Mouse (Mus musculus) testis, adult 2 months (tissue): ENCODE data around the gene Reps1. TPM values are rescaled to one million over a fixed set of nuclear protein-coding genes. Genes with fewer than 3 reads are reported as not detected.

ENCODE experiments used
- H3K27ac ChIP-seq: fragments of 200-500 bp; 2 replicates; pipeline ENCODE4 v1.5.1; 2012; ENCODE audit warnings: low read depth, low read length; ENCODE audit not compliant: control insufficient read depth, insufficient read depth
- H3K27me3 ChIP-seq: fragments of 200-500 bp; 2 replicates; pipeline ENCODE4 v1.6.1; 2012; ENCODE audit warnings: mild to moderate bottlenecking, low read length, moderate library complexity; ENCODE audit not compliant: control insufficient read depth, insufficient read depth
- H3K36me3 ChIP-seq: fragments of 200-500 bp; 2 replicates; pipeline ENCODE4 v1.6.1; 2012; ENCODE audit warnings: mild to moderate bottlenecking, low read length; ENCODE audit not compliant: control insufficient read depth, insufficient read depth
- H3K4me1 ChIP-seq: fragments of 200-500 bp; 2 replicates; pipeline ENCODE4 v1.6.1; 2012; ENCODE audit warnings: low read length; ENCODE audit not compliant: control insufficient read depth, insufficient read depth
- H3K4me3 ChIP-seq: fragments of 200-500 bp; 2 replicates; pipeline ENCODE4 v1.5.1; 2012; ENCODE audit warnings: low read depth, mild to moderate bottlenecking, low read length, moderate library complexity, mixed read lengths; ENCODE audit not compliant: control insufficient read depth
- CTCF ChIP-seq: fragments of 200-500 bp; IDR thresholded peaks from 2 replicates; pipeline ENCODE4 v1.5.1; 2012; ENCODE audit warnings: low read depth, mild to moderate bottlenecking, inconsistent platforms, low read length, moderate library complexity; ENCODE audit not compliant: control insufficient read depth, insufficient read depth, insufficient replicate concordance
- POLR2A ChIP-seq: fragments of 200-500 bp; IDR thresholded peaks from 2 replicates; pipeline ENCODE4 v1.6.1; 2012; ENCODE audit warnings: low read depth, mild to moderate bottlenecking, inconsistent platforms, low read length, moderate library complexity; ENCODE audit not compliant: control insufficient read depth
- polyA plus RNA-seq: library from polyadenylated mRNA; depleted of rRNA; stranded (reverse); fragments of >200 nt; gene quantifications from 2 replicates; pipeline ENCODE4 v1.2.3, GENCODE M21; 2012

The Reps1 gene
- polyA plus RNA-seq, 1 experiment = 52.8 TPM

DNA sequence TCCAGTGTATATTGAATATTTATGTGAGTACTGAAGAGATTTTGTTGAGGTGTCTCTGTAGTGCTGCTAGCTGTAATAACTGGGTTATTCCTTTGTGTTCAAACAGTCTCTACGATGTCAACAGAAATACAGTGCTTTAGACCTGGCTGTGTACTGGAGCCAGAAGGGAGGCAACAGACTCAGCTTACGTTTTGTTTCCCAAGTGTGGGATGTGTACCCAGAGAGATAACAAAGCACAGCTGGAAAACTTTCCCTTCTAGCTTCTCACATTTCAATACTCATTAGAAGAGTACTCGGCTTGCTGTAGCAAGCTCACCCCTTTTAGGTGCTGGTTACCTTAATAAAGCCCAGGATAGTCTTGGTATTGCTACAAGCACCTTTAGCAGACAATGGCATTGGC lies 17.2 kb downstream of the Reps1 start:
- Histone ChIP-seq H3K36me3 (no peaks in the 10 kb centered on the region), H3K4me3 (no peak overlapping the region), H3K4me1 (no peaks in the 10 kb centered on the region; the same call in 1 of the 2 replicates), H3K27me3 (no peaks in the 10 kb centered on the region), H3K27ac (no peak overlapping the region)
- TF ChIP-seq POLR2A (no peak), CTCF (no peak)

DNA sequence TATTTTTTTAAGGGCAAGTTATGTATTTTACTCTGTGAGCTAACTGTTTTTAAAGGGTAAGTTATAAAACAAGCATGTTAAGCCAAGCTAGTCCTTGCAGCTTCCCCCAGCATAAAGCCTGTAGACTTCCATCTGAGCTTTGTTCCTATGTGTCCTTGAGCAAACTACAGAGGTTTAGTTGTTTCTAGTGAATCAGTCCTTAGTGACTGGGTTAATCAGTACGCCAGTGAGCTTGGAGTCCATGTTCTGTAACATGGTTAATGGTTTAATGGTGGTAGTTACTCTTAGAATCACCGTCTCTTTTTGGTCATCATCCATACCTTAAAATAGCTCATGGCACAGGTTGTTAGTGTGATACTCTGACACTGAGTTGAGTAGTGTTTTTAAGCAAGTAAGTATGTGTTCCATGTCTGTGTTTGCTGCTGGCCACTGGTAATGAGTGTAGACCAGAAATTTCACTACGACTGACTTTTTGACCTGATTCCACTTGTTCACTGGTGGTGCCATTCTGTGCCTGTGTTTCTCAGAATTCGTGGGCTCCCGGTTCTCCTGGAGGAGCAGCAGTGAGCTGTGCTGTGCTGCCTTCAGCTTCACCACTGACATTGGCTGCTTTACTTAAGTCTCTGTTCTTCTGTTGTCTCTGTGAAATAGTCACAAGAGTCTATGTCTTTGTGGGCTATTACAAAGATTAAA lies 18.9 kb downstream of the Reps1 start:
- Histone ChIP-seq H3K36me3 (no peaks in the 10 kb centered on the region), H3K27ac (no peak overlapping the region), H3K4me3 (no peak overlapping the region), H3K4me1 (no peaks in the 10 kb centered on the region), H3K27me3 (no peaks in the 10 kb centered on the region)
- TF ChIP-seq POLR2A = no peak
- TF ChIP-seq CTCF = no peak

DNA sequence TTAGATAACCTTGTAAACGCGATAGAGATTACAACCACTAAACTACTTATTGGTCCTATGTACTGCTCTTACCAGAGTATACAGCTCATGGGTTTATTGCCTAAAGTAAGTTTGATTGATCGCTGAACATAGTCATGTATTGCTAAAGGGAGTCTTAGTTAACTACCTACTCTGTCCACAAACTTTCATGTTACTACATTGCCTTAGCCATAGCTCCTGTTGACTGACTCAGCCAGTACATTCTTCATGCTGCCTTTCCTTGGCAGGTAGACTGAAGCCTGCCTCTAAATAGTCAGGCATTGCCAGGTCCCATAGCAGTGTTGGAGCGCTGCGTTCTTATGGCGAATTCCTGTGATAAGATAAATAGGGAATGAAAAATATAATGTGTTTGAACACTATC lies 20.2 kb downstream of the Reps1 start:
- TF ChIP-seq POLR2A (no peak), CTCF (no peak)
- no peaks in the 10 kb centered on the region for H3K27me3 ChIP-seq
- H3K4me3 ChIP-seq = no peak overlapping the region
- H3K4me1 ChIP-seq = no peaks in the 10 kb centered on the region
- no peaks in the 10 kb centered on the region for H3K36me3 ChIP-seq
- H3K27ac ChIP-seq = no peak overlapping the region

DNA sequence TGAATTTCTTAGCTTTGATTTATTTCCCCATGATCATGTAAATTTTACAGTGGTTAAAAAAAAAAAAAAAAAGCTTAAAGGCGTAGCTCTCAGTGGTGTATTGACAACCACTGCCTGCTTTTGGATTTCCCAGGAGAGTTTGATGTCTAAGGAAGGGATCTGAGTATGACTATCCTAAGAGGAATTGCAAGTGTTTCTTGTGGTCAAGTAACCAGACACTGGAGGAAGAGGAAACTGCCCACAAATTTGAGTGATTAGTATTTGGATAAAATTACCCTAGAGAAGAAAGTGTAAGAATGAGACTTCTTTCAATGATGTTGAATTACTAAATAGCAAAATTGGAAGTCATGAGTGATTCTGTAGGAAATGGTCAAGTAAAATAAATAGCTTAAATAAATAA lies 25.9 kb downstream of the Reps1 start:
- no peaks in the 10 kb centered on the region for H3K27me3 ChIP-seq
- H3K4me3 ChIP-seq = no peak overlapping the region
- TF ChIP-seq CTCF = no peak
- TF ChIP-seq POLR2A = no peak
- H3K36me3 ChIP-seq = no peaks in the 10 kb centered on the region
- no peak overlapping the region for H3K27ac ChIP-seq
- no peaks in the 10 kb centered on the region for H3K4me1 ChIP-seq

DNA sequence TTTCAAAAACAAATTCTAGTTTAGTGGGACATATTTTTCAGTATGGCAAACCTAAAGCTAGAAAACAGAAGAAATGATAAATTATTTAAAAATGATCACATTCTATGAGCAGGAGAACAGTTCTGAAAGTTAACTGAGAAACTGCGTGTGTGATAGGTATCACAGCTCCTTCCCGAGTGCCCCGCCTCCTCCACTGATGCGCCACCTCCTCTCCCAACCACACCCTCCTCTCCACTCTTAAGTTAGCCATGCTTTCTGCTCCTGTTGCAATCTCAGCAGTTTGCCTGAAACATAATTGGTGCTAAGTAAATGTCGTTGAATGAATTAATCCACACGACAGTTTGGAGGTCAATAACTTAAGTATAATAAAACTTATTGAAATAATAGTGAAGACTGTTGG lies 27.1 kb downstream of the Reps1 start:
- Histone ChIP-seq H3K4me3 (no peak overlapping the region), H3K27ac (no peak overlapping the region), H3K36me3 (no peaks in the 10 kb centered on the region), H3K27me3 (no peaks in the 10 kb centered on the region), H3K4me1 (no peaks in the 10 kb centered on the region)
- TF ChIP-seq POLR2A = no peak
- no peak for TF ChIP-seq CTCF

DNA sequence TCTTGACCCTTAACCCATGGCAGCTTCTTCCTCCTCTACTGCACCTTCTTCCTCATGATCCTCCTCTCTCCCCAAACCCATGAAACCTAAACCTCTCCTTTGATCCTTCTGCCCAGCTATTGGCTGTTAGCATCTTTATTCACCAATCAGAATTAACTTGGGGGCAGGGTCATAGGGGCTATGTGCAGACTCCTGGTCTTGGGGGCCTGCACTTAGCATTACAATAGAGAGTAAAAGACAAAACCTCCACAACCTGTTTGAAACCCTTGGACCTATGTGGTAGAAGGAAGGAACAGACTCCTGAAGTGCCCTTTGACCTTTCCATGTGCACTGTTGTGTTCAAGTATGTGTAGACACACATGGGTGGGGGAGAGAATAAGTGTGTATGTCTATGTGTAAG lies 35.0 kb downstream of the Reps1 start:
- Histone ChIP-seq H3K27ac (no peak overlapping the region), H3K27me3 (no peaks in the 10 kb centered on the region), H3K4me1 (no peaks in the 10 kb centered on the region), H3K4me3 (no peak overlapping the region), H3K36me3 (peaks cover 1% of the 10 kb centered on the region; the same call in 1 of the 2 replicates)
- TF ChIP-seq POLR2A (no peak), CTCF (no peak)

DNA sequence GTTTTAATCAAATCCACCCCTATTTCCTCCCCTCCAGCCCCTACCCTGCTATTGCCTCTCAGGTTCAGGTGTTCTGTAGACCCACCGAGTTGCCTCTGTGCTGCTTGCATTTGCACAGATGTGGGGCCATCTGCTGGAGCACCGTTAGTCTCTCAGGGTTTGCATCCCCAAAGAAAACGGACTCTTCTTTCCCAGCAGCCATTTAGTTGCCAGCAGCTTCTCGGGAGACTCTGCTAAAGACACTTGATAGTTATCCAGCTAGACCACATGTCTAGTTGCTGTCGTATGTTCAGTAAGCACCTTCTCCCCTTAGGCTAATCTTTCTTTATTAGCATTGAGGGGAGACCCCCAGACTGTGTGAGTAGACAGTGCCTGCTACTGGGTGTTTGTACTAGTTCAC lies 46.5 kb downstream of the Reps1 start:
- H3K27me3 ChIP-seq = no peaks in the 10 kb centered on the region
- no peak overlapping the region for H3K27ac ChIP-seq
- H3K4me3 ChIP-seq = no peak overlapping the region
- no peak for TF ChIP-seq POLR2A
- no peak for TF ChIP-seq CTCF
- no peaks in the 10 kb centered on the region for H3K4me1 ChIP-seq
- no peaks in the 10 kb centered on the region for H3K36me3 ChIP-seq
